Mouse (Mus musculus) stomach, postnatal 0 days (tissue): ENCODE data around the gene Abcb6. TPM values are rescaled to one million over a fixed set of nuclear protein-coding genes. Genes with fewer than 3 reads are reported as not detected.
A peak's percentile ranks its signal among the peaks of the same experiment; 100 is the strongest.

Source experiments
- ATAC-seq: fragments of 200-750 bp; cut with Nextera tagmentation; 2 replicates; pipeline ENCODE4 v1.8.0; 2017; ENCODE audit not compliant: low FRiP score, low TSS enrichment
- DNase-seq: peaks from one replicate; pipeline ENCODE4 v3.0.0-alpha.2; 2016; ENCODE audit warnings: low spot score
- H3K27ac ChIP-seq: fragments of 300-500 bp; sonication (generic); replicated peaks from 2 replicates; pipeline ENCODE4 v1.5.1; 2014; ENCODE audit warnings: mild to moderate bottlenecking, control low read depth
- H3K27me3 ChIP-seq: fragments of 300-500 bp; sonication (generic); 2 replicates; pipeline ENCODE4 v1.6.1; 2014; ENCODE audit warnings: low read length; ENCODE audit not compliant: control insufficient read depth, insufficient read depth
- H3K36me3 ChIP-seq: fragments of 300-500 bp; sonication (generic); 2 replicates; pipeline ENCODE4 v1.6.1; 2014; ENCODE audit warnings: low read length, mixed read lengths; ENCODE audit not compliant: control insufficient read depth, insufficient read depth
- H3K4me1 ChIP-seq: fragments of 300-500 bp; sonication (generic); replicated peaks from 2 replicates; pipeline ENCODE4 v1.6.1; 2014; ENCODE audit warnings: antibody characterized with exemption; ENCODE audit not compliant: control insufficient read depth, insufficient read depth
- H3K4me2 ChIP-seq: fragments of 300-500 bp; sonication (generic); replicated peaks from 2 replicates; pipeline ENCODE4 v1.6.1; 2014; ENCODE audit warnings: low read depth, mild to moderate bottlenecking, control low read depth, moderate library complexity
- H3K4me3 ChIP-seq: fragments of 300-500 bp; sonication (generic); 2 replicates; pipeline ENCODE4 v1.5.1; 2014; ENCODE audit warnings: low read depth, low read length, control low read depth
- H3K9ac ChIP-seq: fragments of 300-500 bp; sonication (generic); 2 replicates; pipeline ENCODE4 v1.6.1; 2014; ENCODE audit warnings: mild to moderate bottlenecking, low read length, control low read depth, mixed read lengths
- H3K9me3 ChIP-seq: fragments of 300-500 bp; sonication (generic); 2 replicates; pipeline ENCODE4 v1.6.1; 2016; ENCODE audit warnings: low read length; ENCODE audit not compliant: control insufficient read depth
- CTCF ChIP-seq: IDR thresholded peaks from 2 replicates; pipeline ENCODE4 v1.5.1; 2016; ENCODE audit warnings: antibody characterized with exemption, low read depth, mild to moderate bottlenecking, moderate library complexity
- EP300 ChIP-seq: optimal IDR thresholded peaks from 2 replicates; pipeline ENCODE3; 2016; ENCODE audit warnings: antibody characterized with exemption
- WGBS: fragments of 180-500 bp; shearing (Covaris S2); extraction: QIAGEN DNeasy Blood & Tissue Kit; methylation state at CpG from one replicate; pipeline ENCODE4 v1.1.7; 2014; 5-methylcytosine and 5-hydroxymethylcytosine counted together
- polyA plus RNA-seq: library from polyadenylated mRNA; unstranded; fragments of >200 nt; fragmentation: Nextera tagmentation; extraction: Ambion mirVana; gene quantifications from 2 replicates; pipeline ENCODE4 v1.2.1, GENCODE M21; 2015

The Abcb6 gene
- polyA plus RNA-seq, 1 experiment from 2014 or later, result 20.9 TPM

GRCm38 (mm10) chr1:75168093-75168471 lies 12.1 kb downstream of the Abcb6 start:
- no peak for DNase-seq
- no peaks in the 10 kb centered on the region for H3K27me3 ChIP-seq
- 9% methylated on average over 7 of the region's 7 CpGs for WGBS
- 0 out of 2 replicates have a peak, but pooled peaks cover 3% of the 10 kb centered on the region for H3K4me1 ChIP-seq
- peaks cover 13% of the 10 kb centered on the region; the same call in 1 of the 2 replicates for H3K36me3 ChIP-seq
- peak overlapping the region; percentile 79; the same call in 1 of the 2 replicates for H3K9ac ChIP-seq
- ATAC-seq, result peak; percentile 12
- H3K9me3 ChIP-seq, result no peaks in the 10 kb centered on the region
- H3K4me2 ChIP-seq, result peak overlapping the region; percentile 65
- peak overlapping the region; percentile 90 for H3K27ac ChIP-seq
- TF ChIP-seq EP300 (no peak), CTCF (no peak)
- H3K4me3 ChIP-seq, result peak overlapping the region; percentile 83

- no peak overlapping the region for H3K4me3 ChIP-seq
- H3K9me3 ChIP-seq, result no peaks in the 10 kb centered on the region
- no peak overlapping the region for H3K4me2 ChIP-seq
- ATAC-seq (no peak), DNase-seq (no peak)
- TF ChIP-seq CTCF, result no peak
- no peak for TF ChIP-seq EP300
- no peak overlapping the region for H3K9ac ChIP-seq
- no peaks in the 10 kb centered on the region for H3K4me1 ChIP-seq
- no peak overlapping the region for H3K27ac ChIP-seq
- 81% methylated on average over 4 of the region's 4 CpGs for WGBS
- H3K36me3 ChIP-seq, result no peaks in the 10 kb centered on the region
- H3K27me3 ChIP-seq, result no peaks in the 10 kb centered on the region
Observed at GRCm38 (mm10) chr1:75160256-75160617, 20.0 kb downstream of the Abcb6 start.

- Histone ChIP-seq H3K9ac (no peak overlapping the region), H3K9me3 (no peaks in the 10 kb centered on the region), H3K4me1 (no peaks in the 10 kb centered on the region), H3K27ac (no peak overlapping the region), H3K4me3 (no peak overlapping the region), H3K4me2 (no peak overlapping the region), H3K36me3 (no peaks in the 10 kb centered on the region), H3K27me3 (no peaks in the 10 kb centered on the region)
- ATAC-seq (no peak), DNase-seq (no peak)
- TF ChIP-seq CTCF (no peak), EP300 (no peak)
- 69% methylated on average over 5 of the region's 5 CpGs for WGBS
Observed at GRCm38 (mm10) chr1:75159540-75160255, 20.5 kb downstream of the Abcb6 start.

- Histone ChIP-seq H3K9me3 (no peaks in the 10 kb centered on the region), H3K4me2 (no peak overlapping the region), H3K27me3 (no peaks in the 10 kb centered on the region), H3K27ac (no peak overlapping the region), H3K4me1 (no peaks in the 10 kb centered on the region), H3K9ac (no peak overlapping the region), H3K4me3 (no peak overlapping the region), H3K36me3 (no peaks in the 10 kb centered on the region)
- no peak for DNase-seq
- TF ChIP-seq EP300, result no peak
- TF ChIP-seq CTCF, result no peak
- no peak for ATAC-seq
Observed at GRCm38 (mm10) chr1:75158990-75159389, 21.2 kb downstream of the Abcb6 start.

- no peak for TF ChIP-seq EP300
- TF ChIP-seq CTCF, result no peak
- no peaks in the 10 kb centered on the region for H3K9me3 ChIP-seq
- H3K27ac ChIP-seq, result no peak overlapping the region
- DNase-seq (no peak), ATAC-seq (no peak)
- H3K9ac ChIP-seq, result no peak overlapping the region
- no peaks in the 10 kb centered on the region for H3K36me3 ChIP-seq
- no peak overlapping the region for H3K4me3 ChIP-seq
- WGBS, result 38% methylated on average over 3 of the region's 3 CpGs
- H3K4me2 ChIP-seq, result no peak overlapping the region
- no peaks in the 10 kb centered on the region for H3K4me1 ChIP-seq
- H3K27me3 ChIP-seq, result no peaks in the 10 kb centered on the region
Observed at GRCm38 (mm10) chr1:75155837-75156236, 24.4 kb downstream of the Abcb6 start.

GRCm38 (mm10) chr1:75148727-75149126 lies 31.5 kb downstream of the Abcb6 start:
- Histone ChIP-seq H3K27ac (no peak overlapping the region), H3K4me1 (no peaks in the 10 kb centered on the region), H3K9me3 (no peaks in the 10 kb centered on the region), H3K4me2 (no peak overlapping the region), H3K9ac (no peak overlapping the region), H3K27me3 (no peaks in the 10 kb centered on the region), H3K4me3 (no peak overlapping the region), H3K36me3 (peaks cover 34% of the 10 kb centered on the region)
- 87% methylated on average over 4 of the region's 4 CpGs for WGBS
- ATAC-seq (no peak), DNase-seq (no peak)
- TF ChIP-seq CTCF, result no peak
- no peak for TF ChIP-seq EP300
